Mouse (Mus musculus) intestine, embryonic 15.5 days (tissue): ENCODE results near the gene Arsj. TPM values are rescaled to one million over a fixed set of nuclear protein-coding genes. Genes with fewer than 3 reads are reported as not detected.

Source experiments
- ATAC-seq: fragments of 200-750 bp; cut with Nextera tagmentation; 2 replicates; pipeline ENCODE4 v1.8.0; 2017; ENCODE audit warnings: moderate TSS enrichment, moderate library complexity
- H3K27ac ChIP-seq: fragments of 300-500 bp; sonication (generic); 2 replicates; pipeline ENCODE4 v1.5.1; 2015; ENCODE audit warnings: mild to moderate bottlenecking, inconsistent platforms
- H3K27me3 ChIP-seq: fragments of 300-500 bp; sonication (generic); replicated peaks from 2 replicates; pipeline ENCODE4 v1.6.1; 2015; ENCODE audit warnings: inconsistent platforms
- H3K36me3 ChIP-seq: fragments of 300-500 bp; sonication (generic); 2 replicates; pipeline ENCODE4 v1.6.1; 2015; ENCODE audit warnings: inconsistent platforms
- H3K4me1 ChIP-seq: fragments of 300-500 bp; sonication (generic); replicated peaks from 2 replicates; pipeline ENCODE4 v1.6.1; 2015; ENCODE audit warnings: inconsistent platforms
- H3K4me2 ChIP-seq: fragments of 300-500 bp; sonication (generic); replicated peaks from 2 replicates; pipeline ENCODE4 v1.6.1; 2015; ENCODE audit warnings: mild to moderate bottlenecking, inconsistent platforms
- H3K4me3 ChIP-seq: fragments of 300-500 bp; sonication (generic); replicated peaks from 2 replicates; pipeline ENCODE4 v1.5.1; 2015; ENCODE audit warnings: inconsistent platforms
- H3K9ac ChIP-seq: fragments of 300-500 bp; sonication (generic); 2 replicates; pipeline ENCODE4 v1.6.1; 2015; ENCODE audit warnings: inconsistent platforms
- H3K9me3 ChIP-seq: fragments of 300-500 bp; sonication (generic); 2 replicates; pipeline ENCODE4 v1.6.1; 2016; ENCODE audit warnings: inconsistent platforms
- WGBS: fragments of 180-500 bp; shearing (Covaris S2); methylation state at CpG from one replicate; pipeline ENCODE4 v1.1.7; 2015; 5-methylcytosine and 5-hydroxymethylcytosine counted together
- polyA plus RNA-seq: library from polyadenylated mRNA; unstranded; fragments of >200 nt; fragmentation: Nextera tagmentation; extraction: Ambion mirVana; gene quantifications from 2 replicates; pipeline ENCODE4 v1.2.1, GENCODE M21; 2015

Arsj gene
- polyA plus RNA-seq, 1 experiment from 2014 or later = 1.8 TPM

- H3K9me3 ChIP-seq = no peaks in the 10 kb centered on the region
- no peak overlapping the region for H3K4me2 ChIP-seq
- no peak overlapping the region for H3K4me3 ChIP-seq
- no peak overlapping the region for H3K27ac ChIP-seq
- H3K9ac ChIP-seq = no peak overlapping the region
- no peaks in the 10 kb centered on the region for H3K4me1 ChIP-seq
- H3K27me3 ChIP-seq = no peaks in the 10 kb centered on the region
- WGBS = 52% methylated on average over 9 of the region's 9 CpGs
- no peak for ATAC-seq
- H3K36me3 ChIP-seq = no peaks in the 10 kb centered on the region
Measured at GRCm38 (mm10) chr3:126372815-126373545, 9.5 kb downstream of the Arsj start.

DNA sequence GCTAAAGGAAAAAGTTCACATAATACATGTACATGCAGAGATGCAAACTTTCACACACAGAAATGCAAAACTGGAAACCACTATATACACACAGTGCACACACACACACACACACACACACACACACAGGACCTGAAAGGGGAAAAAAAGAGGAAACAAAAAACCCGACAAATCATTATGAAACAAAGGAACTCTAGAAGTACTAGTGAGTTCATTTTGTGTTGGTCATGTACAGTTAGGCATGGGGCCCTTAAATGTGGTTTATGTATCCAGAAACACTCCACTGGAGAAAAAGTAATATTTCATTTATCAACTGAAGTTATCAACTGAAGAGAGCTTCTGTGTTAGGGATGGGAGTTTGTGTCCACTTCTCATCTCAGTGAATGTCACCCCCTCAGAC is 10.2 kb downstream of the Arsj start:
- no peaks in the 10 kb centered on the region for H3K36me3 ChIP-seq
- no peak overlapping the region for H3K27ac ChIP-seq
- no peaks in the 10 kb centered on the region for H3K27me3 ChIP-seq
- no peaks in the 10 kb centered on the region for H3K4me1 ChIP-seq
- no peak overlapping the region for H3K4me3 ChIP-seq
- no peak for ATAC-seq
- no peaks in the 10 kb centered on the region for H3K9me3 ChIP-seq
- no peak overlapping the region for H3K4me2 ChIP-seq
- no peak overlapping the region for H3K9ac ChIP-seq
- 63% methylated on average over 1 of the region's 1 CpGs for WGBS

DNA sequence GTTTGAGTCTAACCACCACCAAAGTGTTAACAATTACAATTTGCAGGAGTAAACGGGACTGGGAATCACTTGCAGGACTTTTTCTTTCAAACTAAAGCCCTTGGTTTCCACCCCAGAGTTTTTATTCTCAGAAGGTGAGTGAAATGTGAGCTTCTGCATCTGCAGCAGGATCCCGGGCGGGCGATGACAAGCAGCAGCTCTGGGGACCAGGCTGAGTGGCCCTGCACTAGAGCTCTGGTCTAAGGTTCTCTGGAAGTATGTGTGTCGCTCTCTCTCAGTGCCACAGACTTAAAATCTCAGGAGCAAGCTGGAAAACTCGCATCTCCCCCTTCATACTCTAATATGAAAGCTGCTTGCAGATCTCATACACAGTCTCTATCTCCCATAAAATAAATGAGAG is 15.8 kb downstream of the Arsj start:
- H3K9me3 ChIP-seq = no peaks in the 10 kb centered on the region
- no peak for ATAC-seq

DNA sequence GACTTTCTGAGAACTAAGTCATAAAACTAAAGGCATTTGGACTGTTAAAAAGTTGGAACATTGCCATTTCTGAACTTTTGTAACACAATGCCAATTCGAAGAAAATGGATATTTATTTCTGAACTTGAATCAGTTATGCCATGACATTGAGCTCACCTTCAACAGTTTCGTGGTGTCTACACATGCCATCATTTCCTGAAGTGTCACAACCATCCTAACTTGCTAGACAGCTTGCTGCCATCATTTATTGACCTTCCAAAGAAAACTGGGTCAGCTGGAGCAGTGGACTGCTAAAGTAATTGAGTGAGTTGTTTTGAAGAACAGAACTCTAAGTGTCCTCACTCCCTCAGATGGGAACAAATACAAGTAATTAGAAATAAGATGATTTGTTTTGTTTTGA is 16.2 kb downstream of the Arsj start:
- Histone ChIP-seq H3K4me1 (no peaks in the 10 kb centered on the region), H3K27me3 (no peaks in the 10 kb centered on the region), H3K9me3 (no peaks in the 10 kb centered on the region), H3K27ac (no peak overlapping the region), H3K4me3 (no peak overlapping the region), H3K4me2 (no peak overlapping the region), H3K9ac (no peak overlapping the region), H3K36me3 (no peaks in the 10 kb centered on the region)
- no peak for ATAC-seq
- 66% methylated on average over 2 of the region's 2 CpGs for WGBS

More for the DNA sequence above, 15.8 kb downstream of the Arsj start:
- H3K4me3 ChIP-seq = no peak overlapping the region
- H3K27ac ChIP-seq = no peak overlapping the region
- H3K36me3 ChIP-seq = no peaks in the 10 kb centered on the region
- no peaks in the 10 kb centered on the region for H3K27me3 ChIP-seq
- WGBS = 70% methylated on average over 6 of the region's 6 CpGs
- H3K4me2 ChIP-seq = no peak overlapping the region
- no peak overlapping the region for H3K9ac ChIP-seq
- H3K4me1 ChIP-seq = no peaks in the 10 kb centered on the region

DNA sequence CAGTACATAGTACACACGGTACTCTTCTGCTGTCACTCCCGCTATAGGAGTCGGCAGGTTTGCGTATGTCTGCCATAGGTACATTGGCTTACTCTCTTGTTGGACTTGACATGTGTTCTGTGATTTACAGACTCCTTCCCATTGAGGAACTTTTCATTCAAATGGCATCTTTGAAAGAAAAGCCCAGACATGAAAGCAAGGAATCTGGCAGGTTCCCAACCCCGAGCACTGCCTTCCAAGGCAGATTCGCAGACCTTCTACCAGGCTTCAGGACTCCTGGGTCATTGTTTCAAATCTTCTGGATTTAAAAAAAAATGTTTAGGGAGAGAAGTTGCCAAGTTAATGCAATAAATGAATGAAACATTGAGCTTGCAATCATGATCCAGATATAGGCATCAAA is 19.8 kb downstream of the Arsj start:
- no peak for ATAC-seq
- no peaks in the 10 kb centered on the region for H3K9me3 ChIP-seq
- no peaks in the 10 kb centered on the region for H3K4me1 ChIP-seq
- H3K36me3 ChIP-seq = no peaks in the 10 kb centered on the region
- H3K4me3 ChIP-seq = no peak overlapping the region
- H3K27me3 ChIP-seq = no peaks in the 10 kb centered on the region
- H3K4me2 ChIP-seq = no peak overlapping the region
- WGBS = 91% methylated on average over 6 of the region's 6 CpGs
- H3K9ac ChIP-seq = no peak overlapping the region
- H3K27ac ChIP-seq = no peak overlapping the region

GRCm38 (mm10) chr3:126384657-126385438 is 21.4 kb downstream of the Arsj start:
- Histone ChIP-seq H3K27ac (peak overlapping the region; percentile 56), H3K4me1 (no peaks in the 10 kb centered on the region), H3K9me3 (no peaks in the 10 kb centered on the region), H3K4me3 (no peak overlapping the region), H3K4me2 (no peak overlapping the region; the same call in 1 of the 2 replicates), H3K27me3 (no peaks in the 10 kb centered on the region), H3K36me3 (no peaks in the 10 kb centered on the region), H3K9ac (no peak overlapping the region)
- WGBS = 36% methylated on average over 14 of the region's 14 CpGs
- peak; percentile 72 for ATAC-seq

DNA sequence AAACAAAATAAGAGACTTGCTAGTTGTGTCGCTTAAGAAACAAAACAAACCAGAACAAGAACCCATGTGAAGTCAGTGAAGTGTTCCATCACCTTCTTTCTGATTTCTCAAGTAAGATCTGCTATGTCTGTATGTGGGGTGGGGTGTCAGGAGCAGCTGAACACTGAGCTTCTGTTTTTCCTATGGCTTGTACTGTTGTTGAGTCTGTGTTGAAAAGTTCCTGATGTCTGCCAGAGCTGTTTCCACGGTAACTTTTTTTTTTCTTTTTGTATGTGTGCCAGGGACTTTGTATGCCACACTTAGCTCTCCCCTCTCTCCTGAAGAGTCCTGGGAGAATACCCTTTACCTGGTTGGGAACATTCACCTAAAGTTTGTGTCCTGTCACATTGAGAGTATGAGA is 34.0 kb downstream of the Arsj start:
- 77% methylated on average over 2 of the region's 2 CpGs for WGBS
- no peak overlapping the region for H3K9ac ChIP-seq
- H3K4me2 ChIP-seq = no peak overlapping the region
- H3K36me3 ChIP-seq = no peaks in the 10 kb centered on the region
- no peak overlapping the region for H3K4me3 ChIP-seq
- no peak overlapping the region for H3K27ac ChIP-seq
- no peaks in the 10 kb centered on the region for H3K9me3 ChIP-seq
- ATAC-seq = no peak
- no peaks in the 10 kb centered on the region for H3K27me3 ChIP-seq
- no peaks in the 10 kb centered on the region for H3K4me1 ChIP-seq

DNA sequence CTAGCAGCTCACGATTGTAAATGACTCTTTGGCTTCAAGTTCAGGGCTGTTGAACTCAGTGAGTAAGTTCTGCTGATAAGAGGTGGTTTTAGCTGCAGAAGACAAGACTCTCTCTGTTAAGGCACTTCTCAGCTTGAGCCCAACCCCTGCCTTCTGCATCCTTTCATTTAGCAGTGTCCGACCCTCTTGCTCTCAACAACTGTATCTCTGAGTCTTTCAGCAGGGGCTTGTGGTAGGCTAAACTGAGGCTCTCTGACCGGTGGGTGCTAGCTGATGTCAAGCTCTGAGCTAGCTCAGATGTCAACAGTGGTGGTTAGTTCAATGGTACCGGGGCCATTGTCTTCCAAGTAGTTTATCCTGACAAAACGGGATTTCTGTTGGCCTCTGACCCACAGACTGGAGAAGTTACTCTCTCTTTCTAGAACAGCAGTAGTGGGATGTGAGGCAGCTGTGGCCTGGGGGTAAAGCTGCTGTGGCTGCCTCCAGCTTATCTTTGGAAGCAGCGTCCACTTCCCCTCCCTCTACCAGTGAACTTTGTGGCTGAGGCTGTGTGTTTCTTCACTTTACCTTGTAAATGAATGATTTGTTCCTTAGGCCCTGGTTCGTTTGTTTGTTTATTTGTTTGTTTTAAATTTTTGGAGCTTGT is 34.6 kb downstream of the Arsj start:
- no peaks in the 10 kb centered on the region for H3K27me3 ChIP-seq
- WGBS = 58% methylated on average over 7 of the region's 7 CpGs
- no peaks in the 10 kb centered on the region for H3K36me3 ChIP-seq
- ATAC-seq = no peak
- no peaks in the 10 kb centered on the region for H3K9me3 ChIP-seq
- H3K4me1 ChIP-seq = no peaks in the 10 kb centered on the region
- no peak overlapping the region for H3K4me3 ChIP-seq
- no peak overlapping the region for H3K27ac ChIP-seq
- H3K9ac ChIP-seq = no peak overlapping the region
- no peak overlapping the region for H3K4me2 ChIP-seq

DNA sequence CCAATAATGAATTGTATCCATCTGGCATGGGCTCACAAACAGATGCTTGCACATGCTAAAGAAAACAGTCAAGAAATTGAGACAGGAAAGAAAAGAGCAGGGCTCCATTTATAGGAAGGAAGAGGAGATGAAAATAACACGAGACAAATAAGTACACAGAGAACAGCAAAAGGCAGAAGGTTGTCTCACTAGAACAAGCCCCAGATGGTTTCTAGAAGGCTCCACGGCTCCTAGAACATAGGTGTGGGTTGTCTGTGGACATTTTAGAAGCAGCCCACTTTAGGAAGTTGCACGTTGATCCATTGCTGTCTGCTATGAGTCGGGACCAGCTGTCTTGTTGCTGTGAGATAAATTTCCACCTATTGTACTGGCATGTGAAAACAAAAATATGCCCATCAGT is 37.2 kb downstream of the Arsj start:
- WGBS = 73% methylated on average over 4 of the region's 4 CpGs
- Histone ChIP-seq H3K4me3 (no peak overlapping the region), H3K9ac (no peak overlapping the region), H3K4me2 (no peak overlapping the region), H3K9me3 (no peaks in the 10 kb centered on the region), H3K36me3 (no peaks in the 10 kb centered on the region), H3K27me3 (no peaks in the 10 kb centered on the region), H3K4me1 (no peaks in the 10 kb centered on the region), H3K27ac (no peak overlapping the region)
- no peak for ATAC-seq

- H3K9ac ChIP-seq = no peak overlapping the region
- no peak overlapping the region for H3K27ac ChIP-seq
- WGBS = 36% methylated on average over 3 of the region's 3 CpGs
- ATAC-seq = peak; percentile 31; the same call in 1 of the 2 replicates
- H3K27me3 ChIP-seq = no peaks in the 10 kb centered on the region
- H3K4me1 ChIP-seq = no peaks in the 10 kb centered on the region
- no peaks in the 10 kb centered on the region for H3K36me3 ChIP-seq
- no peaks in the 10 kb centered on the region for H3K9me3 ChIP-seq
- no peak overlapping the region for H3K4me3 ChIP-seq
- H3K4me2 ChIP-seq = no peak overlapping the region
Measured at GRCm38 (mm10) chr3:126402836-126403235, 39.4 kb downstream of the Arsj start.

GRCm38 (mm10) chr3:126404199-126404598 is 40.7 kb downstream of the Arsj start:
- no peaks in the 10 kb centered on the region for H3K4me1 ChIP-seq
- no peak overlapping the region for H3K27ac ChIP-seq
- 85% methylated on average over 2 of the region's 2 CpGs for WGBS
- ATAC-seq = no peak
- no peak overlapping the region for H3K4me2 ChIP-seq
- no peak overlapping the region for H3K9ac ChIP-seq
- H3K4me3 ChIP-seq = no peak overlapping the region
- H3K27me3 ChIP-seq = no peaks in the 10 kb centered on the region
- H3K36me3 ChIP-seq = no peaks in the 10 kb centered on the region
- no peaks in the 10 kb centered on the region for H3K9me3 ChIP-seq

DNA sequence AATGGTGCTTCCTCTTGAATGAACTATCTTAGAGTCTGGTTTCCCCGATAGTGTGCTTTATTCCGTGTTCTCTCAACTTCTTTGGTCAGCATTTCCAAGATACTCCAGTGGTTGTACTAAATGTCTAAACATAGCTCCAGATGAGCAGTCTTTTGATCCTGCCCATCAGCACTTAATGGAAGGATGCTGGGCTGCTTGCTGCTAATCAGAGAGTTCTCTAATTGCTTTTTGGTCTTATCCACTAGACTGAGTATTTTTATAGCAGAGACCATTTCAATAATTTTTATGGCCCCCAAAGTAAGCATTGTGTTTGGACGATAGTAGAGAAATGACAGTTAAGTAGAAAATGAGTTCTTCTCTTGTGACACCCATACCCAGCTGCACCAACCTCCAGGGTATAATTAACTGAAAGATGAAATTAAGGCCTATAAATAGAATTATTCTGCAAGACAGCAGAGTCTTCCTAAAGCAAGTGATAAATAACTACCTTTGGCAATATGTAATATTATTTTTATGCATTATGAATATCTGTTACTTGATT is 67.1 kb downstream of the Arsj start:
- H3K27me3 ChIP-seq = no peaks in the 10 kb centered on the region
- WGBS = 82% methylated on average over 3 of the region's 3 CpGs
- no peak for ATAC-seq

More for the DNA sequence above, 67.1 kb downstream of the Arsj start:
- H3K36me3 ChIP-seq = no peaks in the 10 kb centered on the region
- no peaks in the 10 kb centered on the region for H3K9me3 ChIP-seq
- H3K9ac ChIP-seq = no peak overlapping the region
- no peak overlapping the region for H3K27ac ChIP-seq
- H3K4me1 ChIP-seq = no peaks in the 10 kb centered on the region
- H3K4me3 ChIP-seq = no peak overlapping the region
- H3K4me2 ChIP-seq = no peak overlapping the region
